Mouse (Mus musculus): ENCODE results near the gene Gm44973.

The Gm44973 gene

DNA sequence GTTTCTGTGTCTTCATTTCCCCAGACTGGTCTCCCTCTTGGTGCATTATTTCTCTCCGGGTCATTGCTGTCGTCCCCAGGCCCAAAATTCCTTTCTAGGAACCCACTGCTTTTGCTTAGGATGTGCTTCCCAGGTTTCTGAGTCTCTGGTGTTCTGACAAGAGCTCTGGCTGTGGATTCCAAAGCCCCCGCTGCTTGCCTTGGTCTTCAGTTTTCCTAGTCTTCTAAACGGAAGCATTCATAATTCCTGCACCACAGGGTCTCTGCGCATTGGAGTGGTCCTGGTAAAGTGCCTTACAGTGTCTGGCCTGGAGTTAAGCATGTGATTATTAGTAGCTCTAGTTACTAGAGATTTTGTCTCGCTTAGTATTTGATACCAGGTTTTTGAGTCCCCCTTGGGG is 65.5 kb downstream of the Gm44973 start:
- DNase-seq (ENCODE audit: low spot score): no peak

DNA sequence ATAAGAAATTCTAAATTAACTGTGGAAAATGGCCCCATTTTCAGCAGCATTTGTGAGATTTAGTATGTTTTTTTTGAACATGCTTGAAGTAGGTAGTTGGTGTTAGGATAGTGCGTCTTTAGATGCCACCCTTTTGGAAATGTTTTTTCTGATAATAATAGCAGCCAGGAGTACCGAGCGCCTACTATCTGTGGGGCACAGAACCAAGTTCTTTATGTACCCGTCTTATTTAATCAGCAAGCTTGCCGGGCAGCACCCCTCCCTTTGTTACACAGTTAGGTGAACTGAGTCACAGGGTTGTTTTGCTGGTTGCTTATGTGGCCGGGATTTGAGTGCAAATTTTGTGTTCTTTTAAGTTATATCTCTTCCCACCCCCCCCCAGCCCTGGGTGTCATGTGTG is 65.9 kb downstream of the Gm44973 start:
- no peak for DNase-seq (ENCODE audit: low spot score)

DNA sequence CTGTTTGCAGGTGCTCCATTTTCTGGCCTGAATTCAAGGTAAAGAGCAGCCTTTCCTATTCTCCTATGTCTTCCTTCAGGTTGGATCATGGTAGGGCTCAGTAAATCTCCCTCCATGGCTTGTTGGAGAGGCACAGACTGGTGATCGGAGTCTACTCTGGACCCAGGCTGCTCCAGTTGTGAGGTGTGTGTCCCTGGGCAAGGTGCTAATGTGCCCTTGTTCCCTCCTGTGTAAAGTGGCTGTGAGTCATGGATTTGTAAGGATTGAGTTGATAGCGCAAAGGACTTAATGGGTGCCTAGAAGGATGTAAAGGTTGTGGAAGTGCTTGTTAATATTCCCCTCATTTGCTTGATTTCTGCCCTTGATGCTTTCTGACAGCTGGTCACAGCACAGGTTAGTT is 66.6 kb downstream of the Gm44973 start:
- no peak for DNase-seq (ENCODE audit: low spot score)

Data from urinary bladder, postnatal 25 days (tissue).